9 mouse cellular contexts compared by ENCODE assay signal in genomic region chr11:11685853-11686395, GRCm38 (mm10). TPM values are rescaled to one million over a fixed set of nuclear protein-coding genes. Genes with fewer than 3 reads are reported as not detected.
DNase-seq lines count a peak whose midpoint lies in the region; ATAC-seq and TF ChIP-seq lines count a peak whose summit lies in the region.
"Had no signal": no experiment of that assay in that cellular context is flagged by ENCODE, and none has a peak within 500 bp of the region (broad histone marks: within the 10 kb centered on the region; RNA-seq: fewer than 3 reads in every experiment).

No protein-coding gene starts in this region.

- DNase-seq in left cerebral cortex, adult 2 months (ENCODE audit: extremely low spot score in 1 of 2, low spot score in 2 of 2), result peak; percentile 14 to 27
- no peak for DNase-seq in left cerebral cortex, adult 18-20 months (ENCODE audit: low spot score in 2 of 2)
- peak; percentile 46 for DNase-seq in forebrain, embryonic 14.5 days (ENCODE audit: low spot score)
- DNase-seq in heart, postnatal 10 days, result peak; percentile 58 to 64
- DNase-seq in kidney, postnatal 4 days, result peak; percentile 56 to 68
- peak; percentile 88 for DNase-seq in lung, postnatal 0 days (ENCODE audit: low spot score)
- peak; percentile 89 for DNase-seq in thymus, adult 2 months

- ATAC-seq in forebrain, embryonic 14.5 days, result peak; percentile 76
- peak; percentile 84 for ATAC-seq in lung, postnatal 0 days
- ATAC-seq: Patski had no signal

- peak overlapping the region; percentile 98 for H3K4me2 ChIP-seq in forebrain, embryonic 14.5 days (ENCODE audit: low read length)
- peak overlapping the region; percentile 97 for H3K4me2 ChIP-seq in lung, postnatal 0 days (replicated peaks; ENCODE audit: low read depth, low read length)

- H3K27me3 ChIP-seq in forebrain, embryonic 14.5 days (replicated peaks; ENCODE audit: control insufficient read depth, insufficient read depth, low read length), result peaks cover 28% of the 10 kb centered on the region
- peaks cover 25% of the 10 kb centered on the region for H3K27me3 ChIP-seq in lung, postnatal 0 days (replicated peaks; ENCODE audit: insufficient read depth, low read length)
- no peaks in the 10 kb centered on the region for H3K27me3 ChIP-seq in thymus, adult 2 months (ENCODE audit: control insufficient read depth, insufficient read depth, low read length)

- intact Hi-C loops in left cerebral cortex, adult 2 months (cut with DNase I), result no loop called here
- intact Hi-C loops in heart, postnatal 10 days (cut with DNase I), result no loop called here

- 0 out of 2 replicates have a peak, but pooled peaks cover 4% of the 10 kb centered on the region for H3K4me1 ChIP-seq in forebrain, embryonic 14.5 days (ENCODE audit: control insufficient read depth, insufficient read depth, low read length)
- no peaks in the 10 kb centered on the region for H3K4me1 ChIP-seq in lung, postnatal 0 days (ENCODE audit: insufficient read depth, low read depth, low read length)
- peaks cover 14% of the 10 kb centered on the region for H3K4me1 ChIP-seq in olfactory bulb, adult 2 months (ENCODE audit: control insufficient read depth, insufficient read depth, low read length)
- H3K4me1 ChIP-seq in thymus, adult 2 months (replicated peaks; ENCODE audit: control insufficient read depth, insufficient read depth, low read length), result peaks cover 14% of the 10 kb centered on the region

- no peaks in the 10 kb centered on the region for H3K9me3 ChIP-seq in forebrain, embryonic 14.5 days (replicated peaks; ENCODE audit: control insufficient read depth, low read length)
- no peaks in the 10 kb centered on the region for H3K9me3 ChIP-seq in lung, postnatal 0 days (ENCODE audit: low read length)

- H3K9ac ChIP-seq in forebrain, embryonic 14.5 days (ENCODE audit: low read length), result peak overlapping the region; percentile 54
- H3K9ac ChIP-seq in lung, postnatal 0 days (replicated peaks; ENCODE audit: low read depth), result peak overlapping the region; percentile 19; the same call in 1 of the 2 replicates

- no peak for TF ChIP-seq POLR2A in olfactory bulb, adult 2 months (IDR thresholded peaks at IDR 0.05; ENCODE audit: insufficient read depth, low read depth, low read length)
- TF ChIP-seq POLR2A in thymus, adult 2 months (IDR thresholded peaks at IDR 0.05; ENCODE audit: control insufficient read depth, extremely low read depth, insufficient read depth, low read length, poor library complexity), result peak; percentile 54

- no peak for TF ChIP-seq CTCF in left cerebral cortex, adult 2 months (IDR thresholded peaks at IDR 0.05)
- no peak for TF ChIP-seq CTCF in lung, postnatal 0 days (IDR thresholded peaks at IDR 0.05)
- no peak for TF ChIP-seq CTCF in olfactory bulb, adult 2 months (IDR thresholded peaks at IDR 0.05; ENCODE audit: insufficient read depth, low read depth, low read length)
- peak; percentile 72 for TF ChIP-seq CTCF in thymus, adult 2 months (IDR thresholded peaks at IDR 0.05; ENCODE audit: borderline replicate concordance, control insufficient read depth, extremely low read depth, insufficient read depth, low read length, poor library complexity)

- H3K36me3 ChIP-seq in forebrain, embryonic 14.5 days (ENCODE audit: control insufficient read depth, insufficient read depth, low read length), result no peaks in the 10 kb centered on the region
- H3K36me3 ChIP-seq in lung, postnatal 0 days (ENCODE audit: insufficient read depth, low read length), result no peaks in the 10 kb centered on the region
- no peaks in the 10 kb centered on the region for H3K36me3 ChIP-seq in thymus, adult 2 months (ENCODE audit: control insufficient read depth, insufficient read depth, low read length)

- no peak overlapping the region for H3K27ac ChIP-seq in left cerebral cortex, adult 2 months
- H3K27ac ChIP-seq in forebrain, embryonic 14.5 days (ENCODE audit: low read depth, low read length), result no peak overlapping the region
- H3K27ac ChIP-seq in lung, postnatal 0 days (ENCODE audit: low read length), result peak overlapping the region; percentile 68
- H3K27ac ChIP-seq in olfactory bulb, adult 2 months (ENCODE audit: insufficient read depth, low read depth, low read length), result no peak overlapping the region; the same call in 1 of the 2 replicates
- peak overlapping the region; percentile 97 for H3K27ac ChIP-seq in thymus, adult 2 months (ENCODE audit: control insufficient read depth, insufficient read depth, low read length)

- no peak for TF ChIP-seq EP300 in lung, postnatal 0 days (IDR thresholded peaks at IDR 0.05)

- 0% methylated on average over 44 of the region's 66 CpGs for WGBS in forebrain, embryonic 14.5 days
- 1% methylated on average over 49 of the region's 66 CpGs for WGBS in lung, postnatal 0 days
- WGBS in olfactory bulb, adult 2 months, result under 1% methylated on average over 66 of the region's 66 CpGs
- under 1% methylated on average over 66 of the region's 66 CpGs for WGBS in thymus, adult 2 months

- H3K4me3 ChIP-seq in left cerebral cortex, adult 2 months, result peak overlapping the region; percentile 47
- peak overlapping the region; percentile 60 for H3K4me3 ChIP-seq in forebrain, embryonic 14.5 days (ENCODE audit: low read depth, low read length)
- H3K4me3 ChIP-seq in lung, postnatal 0 days (ENCODE audit: low read depth, low read length), result peak overlapping the region; percentile 56
- H3K4me3 ChIP-seq in olfactory bulb, adult 2 months (ENCODE audit: insufficient read depth, low read depth, low read length), result peak overlapping the region; percentile 50
- H3K4me3 ChIP-seq in thymus, adult 2 months (ENCODE audit: control insufficient read depth, insufficient read depth, low read length), result peak overlapping the region; percentile 97

RNA-seq across cellular contexts. Expression of gene Ikzf1, which starts 1.1 kb away (rescaled TPM):
- total RNA-seq in left cerebral cortex, adult 2 months (2021), result 1 to 10 TPM; 2.8 to 3.5 TPM
- 1 to 10 TPM; 1.9 to 2.9 TPM for total RNA-seq in left cerebral cortex, adult 18-20 months (2021)
- 1.9 and 2.9 TPM in 2 replicates for polyA plus RNA-seq in forebrain, embryonic 14.5 days (2014; fragmentation: Nextera tagmentation; extraction: Ambion mirVana)
- 1 to 10 TPM; 3.1 to 3.3 TPM for total RNA-seq in heart, postnatal 10 days (2021)
- 1.7 TPM in 2 replicates for polyA plus RNA-seq in lung, postnatal 0 days (2015; fragmentation: Nextera tagmentation; extraction: Ambion mirVana)
- polyA plus RNA-seq in olfactory bulb, adult 2 months (2012; ENCODE audit: insufficient read depth, insufficient read length, low replicate concordance, missing spikeins), result 59.5 TPM in 1 of 2 replicates, not detected in the other
- polyA plus RNA-seq in thymus, adult 2 months (2012; rRNA removed), result 645 and 923 TPM in 2 replicates
- polyA plus RNA-seq: Patski had no signal

RNA-seq across cellular contexts. Expression of gene 4930512M02Rik, which starts 58.3 kb away (rescaled TPM):
- total RNA-seq in left cerebral cortex, adult 2 months (2021), result not detected
- not detected for total RNA-seq in left cerebral cortex, adult 18-20 months (2021)
- polyA plus RNA-seq in forebrain, embryonic 14.5 days (2014; fragmentation: Nextera tagmentation; extraction: Ambion mirVana), result not detected in 2 replicates
- total RNA-seq in heart, postnatal 10 days (2021), result not detected
- polyA plus RNA-seq in lung, postnatal 0 days (2015; fragmentation: Nextera tagmentation; extraction: Ambion mirVana), result not detected in 2 replicates
- not detected in 2 replicates for polyA plus RNA-seq in olfactory bulb, adult 2 months (2012; ENCODE audit: insufficient read depth, insufficient read length, low replicate concordance, missing spikeins)
- polyA plus RNA-seq in thymus, adult 2 months (2012; rRNA removed), result not detected in 2 replicates
- polyA plus RNA-seq: Patski had no signal

Comparison
In these comparisons a context has a peak if more than half of its experiments do, and no peak if none do; other contexts are left out.
1. DNase-seq: peak in left cerebral cortex, adult 2 months (2 of 2), forebrain, embryonic 14.5 days (single experiment), heart, postnatal 10 days (2 of 2), kidney, postnatal 4 days (2 of 2), lung, postnatal 0 days (single experiment) and thymus, adult 2 months (single experiment); none in left cerebral cortex, adult 18-20 months (0 of 2).
2. H3K27ac ChIP-seq: peak in lung, postnatal 0 days (single experiment) and thymus, adult 2 months (single experiment); none in left cerebral cortex, adult 2 months (single experiment), forebrain, embryonic 14.5 days (single experiment) and olfactory bulb, adult 2 months (single experiment).
3. H3K4me3 ChIP-seq: peak in every context shown above with its lines; median percentile 97 in thymus, adult 2 months; 60 in forebrain, embryonic 14.5 days; 56 in lung, postnatal 0 days; 50 in olfactory bulb, adult 2 months; 47 in left cerebral cortex, adult 2 months.